In the genomic region with DNA sequence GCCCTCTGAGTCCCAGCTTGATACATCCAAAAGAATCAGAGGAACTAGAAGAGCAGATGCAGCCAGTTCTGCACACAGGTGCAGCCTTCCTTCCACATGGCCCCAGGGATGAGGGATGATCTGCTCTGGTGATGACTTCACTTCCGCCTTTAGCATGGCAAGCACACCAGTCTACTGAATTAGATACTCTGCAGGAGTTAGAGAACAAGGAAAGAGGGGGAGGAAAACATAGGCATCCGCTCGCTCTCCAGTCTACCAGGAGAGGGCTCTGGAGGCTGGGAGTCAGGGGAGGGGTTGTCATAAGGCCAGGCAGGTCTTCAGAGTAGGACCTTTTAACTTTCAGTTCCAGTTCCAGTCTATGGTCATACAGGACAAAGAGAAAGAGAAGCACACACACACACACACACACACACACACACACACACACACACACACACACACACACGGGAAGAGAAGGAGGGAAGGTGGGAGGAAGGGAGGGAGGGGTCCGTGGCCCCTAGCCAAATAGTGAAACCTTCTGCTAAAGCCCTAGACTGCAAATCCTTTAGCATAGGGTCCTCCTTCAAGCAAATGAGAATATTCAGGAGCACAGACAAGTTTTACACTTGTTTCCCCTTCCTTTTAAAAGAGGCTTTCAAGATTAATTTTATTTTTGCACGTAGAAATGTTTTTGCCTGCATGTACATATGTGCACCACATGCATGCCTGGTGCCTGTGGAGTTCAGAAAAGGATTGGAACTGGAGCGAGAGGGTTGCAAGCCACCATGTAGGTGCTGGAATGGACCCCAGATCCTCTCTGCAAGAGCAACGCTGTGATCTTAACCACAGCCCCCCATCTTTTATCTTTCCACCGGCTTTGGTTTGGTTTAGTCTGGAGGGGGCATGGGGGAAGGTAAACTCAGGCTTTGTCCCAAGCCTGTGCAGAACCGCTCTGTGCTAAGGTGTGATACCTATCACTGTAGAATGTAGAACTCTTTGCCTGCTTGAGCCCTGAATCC, we compare ENCODE assay signal across 9 mouse cellular contexts. TPM values are rescaled to one million over a fixed set of nuclear protein-coding genes. Genes with fewer than 3 reads are reported as not detected.
A peak's percentile ranks its signal among the peaks of the same experiment; 100 is the strongest.
DNase-seq lines count a peak whose midpoint lies in the region; ATAC-seq and TF ChIP-seq lines count a peak whose summit lies in the region.
"Had no signal": no experiment of that assay in that cellular context is flagged by ENCODE, and none has a peak within 500 bp of the region (broad histone marks: within the 10 kb centered on the region; RNA-seq: fewer than 3 reads in every experiment).

No protein-coding gene starts in this region.

- H3K27me3 ChIP-seq in embryonic facial prominence, embryonic 14.5 days (replicated peaks; ENCODE audit: control insufficient read depth, insufficient read depth, low read length) = 0 out of 2 replicates have a peak, but pooled peaks cover 5% of the 10 kb centered on the region
- peaks cover 33% of the 10 kb centered on the region for H3K27me3 ChIP-seq in embryonic facial prominence, embryonic 10.5 days (replicated peaks; ENCODE audit: low read depth, poor library complexity, severe bottlenecking)
- H3K27me3 ChIP-seq in liver, adult 2 months (ENCODE audit: control insufficient read depth, insufficient read depth, low read length) = no peaks in the 10 kb centered on the region
- H3K27me3 ChIP-seq in liver, embryonic 11.5 days (replicated peaks; ENCODE audit: control insufficient read depth, insufficient read depth, low read length) = peaks cover 4% of the 10 kb centered on the region
- peaks cover 4% of the 10 kb centered on the region; the same call in 1 of the 2 replicates for H3K27me3 ChIP-seq in forebrain, embryonic 13.5 days

- H3K9me3 ChIP-seq in embryonic facial prominence, embryonic 14.5 days (ENCODE audit: control insufficient read depth, low read length) = no peaks in the 10 kb centered on the region
- H3K9me3 ChIP-seq in embryonic facial prominence, embryonic 10.5 days = no peaks in the 10 kb centered on the region
- H3K9me3 ChIP-seq in liver, embryonic 11.5 days (ENCODE audit: control insufficient read depth, low read length) = no peaks in the 10 kb centered on the region
- H3K9me3 ChIP-seq in forebrain, embryonic 13.5 days (replicated peaks) = no peaks in the 10 kb centered on the region
- H3K9me3 ChIP-seq: midbrain, embryonic 12.5 days had no signal

- 48% methylated on average over 10 of the region's 10 CpGs for WGBS in embryonic facial prominence, embryonic 14.5 days
- WGBS in embryonic facial prominence, embryonic 10.5 days = 77% methylated on average over 10 of the region's 10 CpGs
- 27% methylated on average over 10 of the region's 10 CpGs for WGBS in liver, adult 2 months
- 63% methylated on average over 10 of the region's 10 CpGs for WGBS in liver, embryonic 11.5 days
- 81% methylated on average over 10 of the region's 10 CpGs for WGBS in forebrain, embryonic 13.5 days

- H3K9ac ChIP-seq in embryonic facial prominence, embryonic 14.5 days (ENCODE audit: low read depth, low read length) = no peak overlapping the region
- peak overlapping the region; percentile 46 for H3K9ac ChIP-seq in liver, adult 2 months (ENCODE audit: low read depth, low read length)
- H3K9ac ChIP-seq in liver, embryonic 11.5 days (ENCODE audit: low read depth, low read length) = no peak overlapping the region
- no peak overlapping the region for H3K9ac ChIP-seq in forebrain, embryonic 13.5 days
- H3K9ac ChIP-seq: midbrain, embryonic 12.5 days had no signal

- H3K4me1 ChIP-seq in embryonic facial prominence, embryonic 14.5 days (ENCODE audit: control insufficient read depth, insufficient read depth, low read length) = peaks cover 26% of the 10 kb centered on the region
- peaks cover 22% of the 10 kb centered on the region for H3K4me1 ChIP-seq in embryonic facial prominence, embryonic 10.5 days
- H3K4me1 ChIP-seq in liver, adult 2 months (ENCODE audit: control insufficient read depth, insufficient read depth, low read length) = peaks cover 20% of the 10 kb centered on the region
- H3K4me1 ChIP-seq in liver, embryonic 11.5 days (replicated peaks; ENCODE audit: control insufficient read depth, insufficient read depth, low read length) = no peaks in the 10 kb centered on the region
- H3K4me1 ChIP-seq in forebrain, embryonic 13.5 days = peaks cover 16% of the 10 kb centered on the region; the same call in 1 of the 2 replicates

- DNase-seq in embryonic facial prominence, embryonic 14.5 days (ENCODE audit: low spot score) = no peak
- no peak for DNase-seq in embryonic facial prominence, embryonic 10.5 days (ENCODE audit: low spot score)
- DNase-seq in liver, adult 2 months (ENCODE audit: extremely low read depth, low read depth, low spot score) = peak; percentile 54
- no peak for DNase-seq in liver, embryonic 11.5 days (ENCODE audit: low spot score)
- peak; percentile 24 for DNase-seq in lung, postnatal 36 days
- DNase-seq in left cerebral cortex, adult 11 months (ENCODE audit: low spot score) = no peak

- H3K79me2 ChIP-seq in liver, adult 2 months (ENCODE audit: control insufficient read depth, insufficient read depth, low read length) = no peaks in the 10 kb centered on the region; the same call in 1 of the 2 replicates

- no peak for ATAC-seq in embryonic facial prominence, embryonic 14.5 days (ENCODE audit: low read depth)
- ATAC-seq in liver, embryonic 11.5 days (replicated peaks; ENCODE audit: low FRiP score) = no peak
- ATAC-seq in granulocyte monocyte progenitor cell, adult 5-6 weeks (replicated peaks; ENCODE audit: poor library complexity, severe bottlenecking) = peak; percentile 35
- no peak for ATAC-seq in forebrain, embryonic 13.5 days

- peak overlapping the region; percentile 39; the same call in 1 of the 2 replicates for H3K4me2 ChIP-seq in embryonic facial prominence, embryonic 14.5 days (ENCODE audit: low read depth, low read length)
- no peak overlapping the region for H3K4me2 ChIP-seq in liver, embryonic 11.5 days
- no peak overlapping the region for H3K4me2 ChIP-seq in forebrain, embryonic 13.5 days
- H3K4me2 ChIP-seq: midbrain, embryonic 12.5 days had no signal

- TF ChIP-seq CTCF in liver, adult 2 months (IDR thresholded peaks at IDR 0.05; ENCODE audit: low read depth, low read length) = peak; percentile 54

- H3K4me3 ChIP-seq in embryonic facial prominence, embryonic 14.5 days (ENCODE audit: low read depth, low read length) = no peak overlapping the region
- no peak overlapping the region for H3K4me3 ChIP-seq in embryonic facial prominence, embryonic 10.5 days
- H3K4me3 ChIP-seq in liver, adult 2 months (ENCODE audit: insufficient read depth, low read depth, low read length) = peak overlapping the region; percentile 44
- H3K4me3 ChIP-seq in liver, embryonic 11.5 days (ENCODE audit: low read depth, low read length) = no peak overlapping the region
- H3K4me3 ChIP-seq in forebrain, embryonic 13.5 days = no peak overlapping the region
- H3K4me3 ChIP-seq: midbrain, embryonic 12.5 days had no signal

- H3K36me3 ChIP-seq in embryonic facial prominence, embryonic 14.5 days (ENCODE audit: control insufficient read depth, insufficient read depth, low read length) = no peaks in the 10 kb centered on the region
- H3K36me3 ChIP-seq in embryonic facial prominence, embryonic 10.5 days (replicated peaks) = no peaks in the 10 kb centered on the region
- H3K36me3 ChIP-seq in liver, adult 2 months (ENCODE audit: control insufficient read depth, insufficient read depth, low read length) = peaks cover 8% of the 10 kb centered on the region; the same call in 1 of the 2 replicates
- no peaks in the 10 kb centered on the region for H3K36me3 ChIP-seq in liver, embryonic 11.5 days (ENCODE audit: control insufficient read depth, insufficient read depth, low read length)
- no peaks in the 10 kb centered on the region for H3K36me3 ChIP-seq in forebrain, embryonic 13.5 days (ENCODE audit: poor library complexity, severe bottlenecking)
- H3K36me3 ChIP-seq: midbrain, embryonic 12.5 days had no signal

- TF ChIP-seq POLR2A in liver, adult 2 months (IDR thresholded peaks at IDR 0.05; ENCODE audit: extremely low read depth, insufficient read depth, low read length) = no peak

- no peak overlapping the region for H3K27ac ChIP-seq in embryonic facial prominence, embryonic 14.5 days (replicated peaks; ENCODE audit: low read depth, low read length)
- H3K27ac ChIP-seq in embryonic facial prominence, embryonic 10.5 days (replicated peaks) = no peak overlapping the region
- H3K27ac ChIP-seq in liver, adult 2 months (replicated peaks; ENCODE audit: insufficient read depth, low read depth, low read length) = peak overlapping the region; percentile 87
- no peak overlapping the region for H3K27ac ChIP-seq in liver, embryonic 11.5 days (ENCODE audit: low read depth, low read length)
- no peak overlapping the region for H3K27ac ChIP-seq in forebrain, embryonic 13.5 days
- H3K27ac ChIP-seq: midbrain, embryonic 12.5 days had no signal

RNA-seq across cellular contexts. Expression of gene D630039A03Rik, which starts 1.6 kb away (rescaled TPM):
- polyA plus RNA-seq in embryonic facial prominence, embryonic 14.5 days (2014; fragmentation: Nextera tagmentation; extraction: Ambion mirVana) = 0.19 and 0.42 TPM in 2 replicates
- 0.11 TPM in 1 of 2 replicates, not detected in the other for polyA plus RNA-seq in embryonic facial prominence, embryonic 10.5 days (2016; fragmentation: Nextera tagmentation; extraction: Ambion mirVana)
- 3.2 and 4.9 TPM in 2 replicates for total RNA-seq in liver, adult 2 months (2014; rRNA removed)
- 10.2 and 14.3 TPM in 2 replicates for polyA plus RNA-seq in liver, adult 2 months (2012; rRNA removed)
- polyA plus RNA-seq in liver, embryonic 11.5 days (2014; fragmentation: Nextera tagmentation; extraction: Ambion mirVana) = 0.36 and 0.48 TPM in 2 replicates
- total RNA-seq in granulocyte monocyte progenitor cell, adult 5-6 weeks (2014; fragmentation: Nextera tagmentation) = not detected in 2 replicates
- 0.09 TPM in 1 of 2 replicates, not detected in the other for total RNA-seq in granulocyte monocyte progenitor cell, adult 5-6 weeks (2017)
- polyA plus RNA-seq in forebrain, embryonic 13.5 days (2015; fragmentation: Nextera tagmentation; extraction: Ambion mirVana) = 0.08 TPM in 1 of 2 replicates, not detected in the other

RNA-seq across cellular contexts. Expression of gene Txn1, which starts 41.7 kb away (rescaled TPM):
- polyA plus RNA-seq in embryonic facial prominence, embryonic 14.5 days (2014; fragmentation: Nextera tagmentation; extraction: Ambion mirVana) = 367 and 373 TPM in 2 replicates
- polyA plus RNA-seq in embryonic facial prominence, embryonic 10.5 days (2016; fragmentation: Nextera tagmentation; extraction: Ambion mirVana) = 405 and 415 TPM in 2 replicates
- 138 and 151 TPM in 2 replicates for total RNA-seq in liver, adult 2 months (2014; rRNA removed)
- polyA plus RNA-seq in liver, adult 2 months (2012; rRNA removed) = 246 and 257 TPM in 2 replicates
- 367 and 381 TPM in 2 replicates for polyA plus RNA-seq in liver, embryonic 11.5 days (2014; fragmentation: Nextera tagmentation; extraction: Ambion mirVana)
- total RNA-seq in granulocyte monocyte progenitor cell, adult 5-6 weeks (2014; fragmentation: Nextera tagmentation) = 404 and 474 TPM in 2 replicates
- total RNA-seq in granulocyte monocyte progenitor cell, adult 5-6 weeks (2017) = 150 and 201 TPM in 2 replicates
- 358 and 382 TPM in 2 replicates for polyA plus RNA-seq in forebrain, embryonic 13.5 days (2015; fragmentation: Nextera tagmentation; extraction: Ambion mirVana)

Comparison
In these comparisons a context has a peak if more than half of its experiments do, and no peak if none do; other contexts are left out.
1. DNase-seq: peak in liver, adult 2 months (single experiment) and lung, postnatal 36 days (single experiment); none in embryonic facial prominence, embryonic 14.5 days (single experiment), embryonic facial prominence, embryonic 10.5 days (single experiment), liver, embryonic 11.5 days (single experiment) and left cerebral cortex, adult 11 months (single experiment).